Mouse (Mus musculus): ENCODE results near the gene Vps11.

- TF ChIP-seq CTCF (IDR thresholded peaks at IDR 0.05; ENCODE audit: control insufficient read depth, insufficient read depth, insufficient replicate concordance, low read depth, low read length) (no peak), POLR2A (IDR thresholded peaks at IDR 0.05; ENCODE audit: control insufficient read depth, low read depth, low read length) (no peak)
These were observed 23.1 kb upstream of the Vps11 start for GRCm38 (mm10) chr9:44384596-44384995.

All from testis, adult 2 months (tissue).